Mouse (Mus musculus): ENCODE data around the gene Ptprh.

The Ptprh gene

DNA sequence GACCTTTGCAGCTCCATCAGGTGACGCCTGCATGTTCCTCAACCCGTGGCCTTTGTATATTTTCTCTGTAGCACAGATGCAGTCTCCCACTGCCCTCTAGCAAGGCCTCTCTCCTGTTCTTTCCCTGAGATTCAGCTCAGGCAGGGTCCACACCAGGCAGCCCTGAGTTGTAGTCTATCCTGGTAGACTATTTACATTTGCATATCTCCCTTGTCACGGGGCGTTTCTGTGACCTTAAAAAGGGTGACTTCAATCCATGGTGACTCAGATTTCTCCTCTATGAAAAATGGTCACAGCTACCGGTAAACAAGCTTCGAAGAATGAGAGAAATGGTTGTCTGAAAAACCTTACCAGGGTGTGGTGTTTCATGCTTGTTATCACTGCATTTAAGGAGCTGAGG lies at the start of gene Ptprh:
Gene Ptprh, minus strand, starts transcription at position 169 of the 400 bp plus-strand sequence.
- DNase-seq (ENCODE audit: low spot score), result no peak

DNA sequence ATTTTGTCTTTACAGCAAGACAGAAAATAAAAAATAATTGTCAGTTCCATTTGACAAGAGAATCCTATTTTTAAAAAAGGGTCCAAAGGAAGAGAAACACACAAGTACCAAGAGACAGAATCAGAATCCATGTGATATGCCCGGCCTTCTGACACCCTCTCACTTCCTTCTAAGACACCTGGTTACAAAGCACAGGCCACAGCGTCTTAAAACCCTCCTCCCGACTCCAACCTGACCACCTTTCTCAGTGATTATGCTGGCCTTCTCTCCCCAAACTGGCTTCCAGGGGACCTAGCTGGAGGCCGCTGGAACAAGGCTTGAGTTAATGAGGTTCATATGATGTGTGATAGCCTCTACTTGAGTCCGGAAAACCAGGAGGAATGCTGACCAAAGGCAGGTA lies 49.5 kb upstream of the Ptprh start:
- no peak for DNase-seq (ENCODE audit: low spot score)

DNA sequence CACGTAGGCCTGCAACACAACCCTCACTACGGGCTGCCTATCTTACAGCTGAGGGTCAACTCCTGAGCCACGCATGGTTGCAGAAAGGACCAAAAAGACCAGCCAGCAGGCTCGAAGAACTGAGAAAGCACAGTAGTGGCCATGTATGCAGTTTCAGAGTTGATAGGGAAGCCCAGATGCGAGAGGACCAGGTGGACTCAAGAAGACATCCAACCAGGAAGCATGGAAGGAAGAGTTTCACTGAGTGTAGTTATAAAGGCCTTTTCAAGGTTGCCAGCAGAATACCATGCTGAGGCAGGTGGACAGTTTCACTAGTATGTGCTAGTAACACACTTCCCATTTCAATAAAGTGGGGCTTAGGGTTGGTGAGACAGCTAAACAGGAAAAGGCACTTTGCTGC lies 48.9 kb upstream of the Ptprh start:
- no peak for DNase-seq (ENCODE audit: low spot score)

DNA sequence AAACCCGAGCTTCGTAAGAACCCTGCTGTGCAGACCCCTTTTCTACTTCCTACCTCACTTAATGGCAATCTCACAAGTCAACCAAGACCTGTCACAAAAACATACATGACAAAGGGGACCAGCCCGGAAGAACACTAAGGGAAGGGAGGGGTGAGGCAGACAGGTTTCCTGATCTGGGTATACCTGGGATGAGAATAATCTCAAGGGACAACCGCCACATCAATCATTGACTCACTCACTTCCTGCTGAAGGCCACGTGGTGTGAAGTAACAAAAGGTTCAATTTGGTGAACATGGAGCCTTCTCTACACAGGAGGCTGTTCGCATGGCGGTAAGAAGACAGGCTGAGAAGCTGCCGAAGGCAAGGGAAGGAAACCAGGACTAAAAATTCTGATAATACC lies 47.7 kb upstream of the Ptprh start:
- no peak for DNase-seq (ENCODE audit: low spot score)

DNA sequence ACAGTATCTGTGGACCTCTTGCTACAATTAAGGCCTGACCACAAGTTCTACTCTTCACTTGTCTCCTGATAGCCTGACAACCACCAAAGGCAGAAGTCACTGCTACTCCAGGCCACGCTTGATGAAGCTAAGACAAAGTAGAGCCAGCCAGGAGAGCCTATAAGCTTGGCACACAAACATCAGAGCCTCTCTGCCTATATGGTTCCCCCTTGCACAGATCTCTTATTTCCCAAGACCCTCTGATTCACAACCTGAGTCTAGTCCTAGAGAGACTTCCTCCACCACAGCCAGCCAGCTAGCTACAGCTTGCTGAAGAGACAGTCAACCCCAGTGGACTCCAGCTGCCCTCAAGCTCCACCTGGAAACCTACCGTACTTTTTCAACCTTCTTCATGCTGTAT lies 44.2 kb upstream of the Ptprh start:
- no peak for DNase-seq (ENCODE audit: low spot score)

DNA sequence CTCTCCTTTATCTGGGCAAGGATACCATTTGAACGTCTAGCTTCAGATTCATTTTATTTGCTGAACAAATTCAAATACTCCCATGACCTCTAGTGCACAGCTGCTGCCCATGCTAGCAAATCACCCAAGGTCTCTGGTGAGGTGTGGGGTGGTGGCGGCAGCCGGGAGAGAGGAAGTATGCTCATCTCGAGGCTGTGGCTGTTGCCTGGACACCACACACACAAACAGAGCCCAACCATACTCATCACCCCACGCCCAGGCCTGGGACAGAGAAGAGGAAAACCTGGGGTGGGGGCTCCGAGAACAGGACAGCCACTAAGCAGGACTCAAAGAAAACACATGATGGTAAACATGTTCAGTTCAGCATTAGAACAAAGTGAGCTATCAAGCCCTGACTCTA lies 43.5 kb upstream of the Ptprh start:
- DNase-seq (ENCODE audit: low spot score), result no peak

DNA sequence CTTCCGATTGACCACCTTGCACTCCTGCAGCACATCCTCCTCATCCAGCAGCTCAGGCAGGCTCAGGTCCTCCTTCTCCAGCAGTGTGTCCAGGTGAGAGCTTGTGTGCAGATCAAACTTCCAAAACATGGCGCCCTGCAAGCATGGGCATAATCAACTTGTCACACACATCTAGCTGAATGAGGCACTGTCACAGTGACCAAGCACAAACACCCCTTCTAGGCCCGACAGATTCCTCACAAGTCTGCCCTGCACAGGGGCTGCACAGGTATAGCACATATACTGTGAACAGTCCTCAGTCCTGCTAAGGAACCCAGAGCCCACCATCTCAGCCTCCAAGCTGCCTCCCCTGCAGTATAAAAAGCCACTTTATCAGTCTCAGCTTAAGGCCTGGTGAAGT lies 43.0 kb upstream of the Ptprh start:
- DNase-seq (ENCODE audit: low spot score), result no peak

DNA sequence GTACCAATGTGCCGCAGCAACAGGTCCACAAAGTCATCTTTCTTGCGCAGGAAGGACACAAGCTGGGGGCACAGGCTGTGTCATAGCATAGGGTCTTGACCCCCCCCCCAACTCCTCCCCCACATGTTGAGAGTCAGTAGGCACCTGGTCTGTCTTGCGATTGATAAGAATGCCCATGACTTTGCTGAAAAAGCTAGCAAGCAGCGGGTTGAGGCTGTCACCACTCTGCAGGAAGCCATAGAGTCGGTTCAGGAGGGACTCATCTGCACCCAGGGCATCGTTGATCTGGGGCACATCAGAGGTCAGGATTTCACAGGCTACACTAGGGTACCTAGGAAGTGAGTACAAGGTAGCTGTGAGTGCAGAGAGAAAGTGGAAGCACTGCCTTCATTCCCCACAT lies 39.4 kb upstream of the Ptprh start:
- DNase-seq (ENCODE audit: low spot score), result no peak

DNA sequence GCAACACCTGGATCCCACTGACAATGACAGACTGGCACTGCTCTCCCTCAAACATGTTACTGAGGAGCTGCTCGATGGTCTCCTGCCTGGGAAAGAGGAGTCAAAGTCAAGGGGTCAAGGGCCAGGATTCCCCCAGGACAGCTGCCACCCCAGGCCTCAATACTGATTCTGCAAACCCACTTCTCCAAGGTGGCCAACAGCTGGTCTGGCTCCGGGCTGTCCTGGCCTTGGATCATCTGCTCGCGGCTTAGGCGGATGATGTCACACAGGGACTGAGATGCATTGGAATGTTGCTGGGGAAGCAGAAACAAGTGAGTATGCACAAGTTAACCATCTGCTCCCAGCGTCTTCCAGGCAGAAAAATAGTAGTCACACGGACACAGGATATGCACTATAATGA lies 38.1 kb upstream of the Ptprh start:
- DNase-seq (ENCODE audit: low spot score), result no peak

DNA sequence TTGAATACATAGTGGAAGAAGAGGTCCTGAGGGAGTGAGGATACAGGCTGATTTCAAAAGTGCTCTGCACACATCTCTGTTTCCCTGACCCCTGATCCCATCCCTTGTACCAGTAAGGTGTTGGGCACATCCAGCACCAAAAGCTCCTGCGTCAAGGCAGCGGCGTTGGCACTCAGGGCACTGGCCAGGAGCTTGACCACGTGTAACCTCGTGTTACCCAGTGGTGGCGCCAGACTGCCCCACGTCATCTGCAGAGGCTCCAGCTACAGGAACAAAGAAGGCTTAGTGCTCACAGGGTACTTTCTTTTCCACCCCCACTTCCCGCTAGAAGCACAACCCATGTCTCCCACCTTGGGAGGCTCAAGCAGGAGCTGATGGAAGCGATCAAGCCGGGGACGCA lies 37.3 kb upstream of the Ptprh start:
- no peak for DNase-seq (ENCODE audit: low spot score)

DNA sequence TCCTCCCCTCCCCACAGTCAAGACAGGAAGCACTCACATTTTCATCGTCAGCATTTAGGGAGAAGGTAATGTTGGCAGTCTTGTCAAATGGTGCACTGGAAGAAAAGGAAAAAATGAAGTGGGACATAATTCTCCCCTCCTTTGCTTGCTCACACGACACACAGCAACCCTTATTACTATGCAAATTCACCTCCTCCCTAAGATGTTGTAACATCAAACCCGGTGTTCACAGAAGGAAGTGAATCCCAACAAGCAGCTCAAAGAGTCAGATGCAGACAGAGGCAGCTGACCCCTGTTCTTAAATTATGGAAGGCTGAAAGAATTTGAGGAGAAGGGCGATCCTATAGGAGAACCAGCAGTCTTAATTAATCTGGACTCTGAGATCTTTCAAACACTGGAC lies 32.3 kb upstream of the Ptprh start:
- DNase-seq (ENCODE audit: low spot score), result no peak

DNA sequence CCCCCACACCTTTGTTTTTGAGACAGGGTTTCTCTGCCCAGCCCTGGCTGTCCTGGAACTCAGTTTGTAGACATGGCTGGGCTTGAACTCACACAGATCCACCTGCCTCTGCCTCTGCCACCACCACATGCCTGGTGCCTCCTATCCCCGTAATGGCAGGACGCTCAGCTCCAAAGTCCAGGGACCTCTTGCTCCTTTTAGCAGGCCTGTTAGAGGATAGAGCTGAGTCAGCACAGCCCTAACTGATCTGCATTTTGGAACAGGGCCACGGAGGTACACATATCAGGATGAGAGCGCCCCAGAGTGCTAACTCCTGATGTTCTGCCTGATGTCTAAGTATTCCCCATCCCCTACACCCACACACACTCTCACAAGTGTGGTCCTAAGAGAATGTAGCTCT lies 27.2 kb upstream of the Ptprh start, which contains the start of gene Tmem86b:
Gene Tmem86b, minus strand, starts transcription at position 392 of the 400 bp plus-strand sequence.
- no peak for DNase-seq (ENCODE audit: low spot score)

DNA sequence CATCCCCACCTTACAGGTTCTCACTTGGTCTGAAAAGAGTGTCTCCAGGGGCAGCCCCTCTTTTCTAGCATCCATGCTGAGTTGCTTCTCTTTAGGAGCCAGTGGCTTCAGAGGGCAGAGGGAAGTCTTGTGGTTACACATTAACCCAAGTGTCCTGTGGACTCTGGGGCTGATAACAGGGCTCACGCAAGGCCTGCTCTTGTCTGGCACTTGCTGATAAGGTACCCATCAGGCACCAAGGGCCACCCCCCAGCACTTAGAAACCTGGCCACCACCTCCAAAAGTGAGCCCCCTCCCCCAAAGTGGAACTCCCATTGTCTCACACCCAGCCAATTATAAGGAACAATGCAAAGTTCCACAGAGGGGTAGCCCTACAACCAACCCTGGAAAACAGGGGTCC lies 26.4 kb upstream of the Ptprh start:
- DNase-seq (ENCODE audit: low spot score), result no peak

DNA sequence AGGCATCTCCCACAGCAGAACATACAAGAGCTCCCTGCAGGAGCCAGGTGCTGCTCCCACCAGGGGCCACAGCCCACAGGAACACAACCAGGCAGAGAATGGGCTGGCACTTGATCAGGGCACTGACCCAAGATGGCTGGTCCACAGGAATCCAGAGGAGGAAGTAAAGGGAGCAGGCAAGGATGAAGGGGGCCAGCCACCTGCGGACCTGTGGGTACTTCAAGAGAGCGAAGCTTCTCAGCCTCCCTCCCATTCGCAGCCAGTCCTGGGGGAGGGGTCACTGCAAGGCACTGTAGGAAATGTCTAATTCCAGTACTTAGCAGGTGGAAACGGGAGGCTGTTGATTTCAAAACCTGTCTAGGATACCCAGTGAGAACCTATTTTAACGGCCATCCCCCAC lies 25.7 kb upstream of the Ptprh start:
- no peak for DNase-seq (ENCODE audit: low spot score)

DNA sequence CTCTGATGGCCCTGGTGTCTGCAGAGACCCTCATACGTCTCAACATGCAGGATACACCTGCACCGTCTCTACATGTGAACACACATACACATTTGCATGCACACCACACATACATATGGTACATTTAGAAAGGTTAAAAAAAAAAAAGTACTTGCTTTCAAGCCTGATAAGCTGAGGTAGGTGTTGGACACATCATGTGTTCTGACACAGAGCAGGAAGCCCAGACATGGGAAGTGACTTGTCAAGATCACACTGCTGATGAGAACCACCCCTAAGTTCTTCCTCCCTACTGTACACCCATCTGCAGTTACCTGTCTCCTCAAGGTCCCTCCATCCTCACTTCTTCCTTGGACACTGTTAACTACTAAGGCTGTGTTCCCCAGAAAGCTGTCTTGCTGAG lies 22.1 kb upstream of the Ptprh start:
- DNase-seq (ENCODE audit: low spot score), result no peak

DNA sequence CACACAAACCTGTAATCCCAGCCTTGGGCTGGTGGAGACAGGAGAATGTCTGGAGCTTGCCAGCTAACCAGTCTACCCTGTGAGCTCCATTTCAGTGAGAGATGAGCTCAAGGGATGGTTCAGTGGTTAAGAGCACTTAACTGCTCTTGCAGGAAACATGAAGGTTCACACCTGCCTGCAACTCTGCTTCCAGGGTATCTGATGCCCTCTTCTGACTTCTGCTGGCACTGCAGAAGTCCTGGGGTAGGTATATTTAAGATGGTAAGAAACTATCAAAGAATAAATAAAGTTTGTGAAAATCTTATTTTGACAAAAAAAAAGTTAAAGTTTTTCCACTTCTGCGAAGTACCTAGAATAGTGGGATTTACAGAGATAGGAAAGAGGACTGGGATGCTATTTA lies 20.5 kb upstream of the Ptprh start:
- no peak for DNase-seq (ENCODE audit: low spot score)

DNA sequence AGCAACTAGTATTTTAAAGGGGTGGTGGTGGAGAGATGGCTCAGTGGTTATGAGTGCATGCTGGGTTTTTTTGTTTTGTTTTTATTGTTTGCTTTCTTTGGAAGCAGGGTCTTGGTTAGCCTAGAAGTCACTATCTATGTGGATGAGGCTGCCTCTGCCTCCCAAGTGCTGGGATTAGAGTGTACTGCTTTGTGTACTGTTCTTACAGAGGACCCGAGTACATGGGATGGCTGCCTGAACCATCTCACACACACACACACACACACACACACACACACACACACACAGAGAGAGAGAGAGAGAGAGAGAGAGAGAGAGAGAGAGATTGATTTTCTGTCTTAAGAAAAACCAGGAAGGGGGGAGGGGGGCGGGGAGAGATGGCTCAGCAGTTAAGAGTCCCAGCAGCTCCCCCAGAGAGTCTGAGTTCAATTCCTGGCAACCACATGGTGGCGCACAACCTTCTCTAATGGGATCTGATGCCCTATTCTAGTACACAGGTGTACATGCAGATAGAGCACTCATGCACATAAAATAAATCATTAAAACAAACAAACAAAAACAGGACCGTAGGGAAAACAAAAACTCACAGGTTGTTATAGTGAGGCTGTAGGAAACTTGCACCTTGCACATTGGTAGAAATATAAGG lies 19.8 kb upstream of the Ptprh start:
- no peak for DNase-seq (ENCODE audit: low spot score)

DNA sequence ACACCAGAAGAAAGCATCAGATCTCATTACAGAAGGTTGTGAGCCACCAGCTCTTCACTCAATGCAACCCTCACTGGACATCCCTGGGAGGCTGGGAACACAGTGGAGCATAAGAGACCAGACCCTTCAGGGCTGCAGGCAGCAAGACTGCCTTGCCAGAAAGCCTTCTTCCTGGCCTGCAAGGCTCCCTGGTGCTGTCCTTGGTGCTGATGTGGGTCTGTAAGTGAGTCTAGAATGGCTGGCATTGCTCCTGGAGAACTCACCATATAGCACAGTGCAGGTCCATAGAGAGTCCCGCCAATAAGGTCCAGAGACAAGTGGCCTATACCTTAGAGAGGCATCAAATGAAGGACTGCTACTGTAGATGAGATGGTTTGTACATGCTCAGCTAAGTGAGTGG lies 16.1 kb upstream of the Ptprh start:
- no peak for DNase-seq (ENCODE audit: low spot score)

DNA sequence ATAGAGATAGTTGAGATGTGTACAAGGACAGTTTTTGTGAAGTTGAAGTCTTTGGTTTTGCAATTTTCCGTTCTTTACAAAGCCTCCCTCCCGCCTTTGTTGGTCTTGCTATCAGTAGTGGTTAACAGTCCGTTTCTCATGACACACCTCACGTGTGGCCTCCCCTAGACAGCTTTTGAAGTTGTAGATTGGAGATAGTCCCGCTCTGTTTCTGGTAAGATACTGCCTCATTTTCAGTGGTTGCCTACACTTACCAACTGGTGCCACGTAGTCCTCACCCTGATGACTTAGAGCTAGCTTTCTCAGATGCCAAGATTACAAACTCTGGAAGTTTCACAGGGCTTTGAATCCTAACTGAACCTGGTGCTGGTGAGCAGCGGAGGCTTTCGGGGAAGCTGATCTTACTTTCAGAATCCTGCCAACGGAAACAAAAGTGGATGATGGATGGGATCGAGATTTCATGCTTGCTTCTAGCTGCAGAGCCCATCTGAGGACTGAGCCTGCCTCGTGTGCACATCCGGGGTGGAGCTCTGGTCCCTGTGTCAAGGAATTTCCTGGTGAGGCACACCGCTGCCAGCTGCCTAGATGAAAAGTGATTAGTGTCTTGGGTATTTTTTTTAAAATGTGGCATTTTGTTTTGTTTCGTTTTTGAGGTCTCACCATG lies 10.0 kb upstream of the Ptprh start:
- no peak for DNase-seq (ENCODE audit: low spot score)

DNA sequence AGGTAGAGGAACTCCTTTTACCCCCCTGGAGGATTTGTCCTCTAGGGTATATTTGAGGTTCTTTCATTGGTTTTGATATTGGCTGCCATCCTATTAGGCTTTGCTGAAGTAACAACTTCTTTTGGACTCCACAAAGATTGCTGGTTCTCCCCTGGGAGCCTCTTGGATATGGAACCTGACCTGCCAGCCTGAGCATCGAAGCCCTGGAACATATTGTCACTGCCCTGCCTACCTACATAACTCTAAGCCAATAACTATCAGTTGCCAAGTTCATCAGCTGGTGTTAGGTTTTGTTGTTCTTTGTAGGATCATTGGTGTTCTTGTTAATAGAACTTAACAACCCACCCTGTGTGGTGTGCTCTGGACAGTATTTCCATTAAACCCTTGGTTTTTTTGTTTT lies 9.1 kb upstream of the Ptprh start:
- no peak for DNase-seq (ENCODE audit: low spot score)

DNA sequence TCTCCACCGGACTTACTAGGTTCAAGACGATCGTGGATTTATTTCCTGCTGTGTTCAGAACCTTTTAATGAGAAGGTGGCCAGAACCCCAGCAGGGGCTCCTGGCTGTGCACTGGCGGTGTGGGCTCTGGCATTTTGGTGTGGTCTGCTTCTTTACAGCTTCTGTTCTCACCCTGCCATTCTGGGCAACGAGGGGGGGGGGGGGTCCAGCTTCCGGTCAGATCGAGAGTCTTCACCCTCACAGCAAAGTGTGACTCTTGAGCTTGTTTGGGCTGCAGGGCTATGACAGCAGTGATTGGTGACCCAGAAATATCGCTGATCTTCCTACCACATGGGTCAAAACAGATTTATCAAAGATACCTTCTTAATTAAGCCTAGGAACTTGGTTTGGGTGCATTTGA lies 8.5 kb upstream of the Ptprh start:
- DNase-seq (ENCODE audit: low spot score), result no peak

DNA sequence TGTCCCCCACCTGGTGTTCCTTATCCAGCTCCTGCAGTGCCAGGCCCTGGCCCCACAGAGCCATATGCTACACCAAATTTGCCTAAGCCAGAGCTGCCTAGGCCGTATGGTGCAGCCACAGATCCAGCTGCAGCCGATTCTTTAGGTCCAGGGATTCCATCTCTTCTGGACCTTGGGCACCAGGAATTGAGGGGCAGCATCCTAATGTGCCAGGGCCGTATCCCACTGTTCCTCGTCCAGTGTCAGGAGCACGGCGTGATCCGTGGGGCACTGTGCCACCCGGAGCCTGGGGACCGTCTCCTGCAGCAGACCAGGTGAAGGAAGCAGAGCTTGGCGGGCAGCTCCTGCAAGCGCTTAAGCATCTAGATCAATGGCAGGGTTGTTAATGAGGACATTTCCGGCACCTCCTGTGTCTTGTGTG lies 8.1 kb upstream of the Ptprh start:
- DNase-seq (ENCODE audit: low spot score), result no peak

DNA sequence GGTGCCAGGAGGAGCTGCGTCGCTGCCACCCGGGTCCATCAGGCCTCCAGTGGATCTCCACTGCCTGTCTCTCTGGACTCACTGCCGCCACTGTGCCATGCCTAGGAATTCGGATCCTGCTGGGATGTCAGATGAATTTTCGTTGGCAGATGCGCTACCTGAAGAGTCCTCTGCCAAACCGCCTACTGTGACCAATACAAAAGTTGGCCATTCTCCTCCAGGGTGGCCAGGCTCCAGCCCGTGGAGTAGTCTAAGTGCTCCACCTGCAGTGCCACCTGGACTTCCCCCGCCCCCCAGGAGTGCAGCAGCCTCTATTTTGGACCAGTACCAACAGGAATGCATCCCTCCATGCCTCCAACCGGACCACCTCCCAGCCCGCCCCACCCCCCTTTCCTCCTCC lies 7.7 kb upstream of the Ptprh start:
- no peak for DNase-seq (ENCODE audit: low spot score)

DNA sequence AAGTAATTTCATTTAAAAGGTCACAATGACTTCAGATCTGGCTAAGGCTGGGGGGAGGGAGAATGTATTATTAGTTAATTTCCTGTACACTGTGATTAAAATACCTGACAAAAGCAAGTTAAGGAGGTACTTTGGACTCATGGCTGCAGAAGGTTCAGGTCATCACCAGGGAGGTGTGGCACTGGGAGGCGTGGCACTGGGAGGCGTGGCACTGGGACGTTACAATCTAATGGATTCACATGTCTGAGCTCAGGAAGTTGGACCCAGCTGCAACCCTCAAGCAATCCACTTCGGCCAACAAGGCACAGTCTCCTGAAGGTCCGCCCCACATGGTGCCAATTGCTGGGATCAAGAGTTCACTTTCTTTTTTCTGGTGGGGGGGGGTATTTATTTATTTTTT lies 4.2 kb upstream of the Ptprh start:
- DNase-seq (ENCODE audit: low spot score), result no peak
